In the genomic region with DNA sequence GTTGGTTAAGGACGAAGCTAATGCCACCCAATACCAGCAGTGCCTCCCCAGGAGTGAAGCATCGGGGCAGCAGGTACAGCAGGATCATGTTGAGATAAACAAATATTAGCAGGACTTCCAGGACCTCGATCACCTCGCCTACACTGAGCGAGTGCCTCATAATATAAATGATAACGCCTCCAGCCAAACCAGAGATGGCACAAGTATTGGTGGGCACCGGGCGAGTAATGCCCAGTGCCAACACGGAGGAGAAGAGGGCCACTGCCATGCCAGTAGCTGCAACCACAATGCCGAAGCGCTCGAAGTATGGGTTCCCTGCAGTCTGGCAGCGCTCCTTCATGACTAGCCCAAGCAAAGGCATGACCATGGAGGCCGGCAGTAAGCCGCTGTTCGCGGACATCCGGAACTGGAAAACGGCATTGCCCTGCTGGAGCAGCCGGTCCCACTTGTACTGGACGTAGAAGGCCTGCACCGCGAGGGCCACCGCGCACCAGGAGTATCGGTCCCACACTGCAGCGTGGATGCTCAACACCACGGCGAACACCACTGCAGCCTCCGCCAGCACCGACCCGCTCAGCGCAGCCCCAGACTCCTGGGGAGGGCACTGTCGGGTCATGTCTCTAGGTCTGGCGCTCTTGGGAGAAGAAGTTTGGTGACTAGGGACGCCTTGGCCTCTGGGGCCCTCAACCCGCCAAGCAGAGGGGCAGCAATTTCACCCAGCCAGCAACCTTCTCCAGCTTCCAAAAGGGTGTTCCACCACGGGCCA, we compare ENCODE assay signal across 1 mouse cellular context.
TF ChIP-seq lines count a peak whose summit lies in the region.

No protein-coding gene starts in this region.

TF ChIP-seq in ES-E14, 5 proteins besides CTCF, POLR2A, EP300 and RAD21 (continued from another document):
- TF ChIP-seq HCFC1 (IDR thresholded peaks at IDR 0.05; ENCODE audit: borderline replicate concordance, insufficient read depth, low read length) (no peak), ZNF384 (IDR thresholded peaks at IDR 0.05; ENCODE audit: low read depth, low read length) (no peak)
